In genomic region chr7:142514048-142514447, GRCm38 (mm10) we compare ENCODE assay signal across 1 mouse cellular context.
TF ChIP-seq lines count a peak whose summit lies in the region.

No protein-coding gene starts in this region.

TF ChIP-seq in myocyte, 11 proteins besides CTCF, POLR2A, EP300 and RAD21 (continued from another document):
- TF ChIP-seq MYOG (IDR thresholded peaks at IDR 0.05; ENCODE audit: control insufficient read depth in 1 of 3, insufficient read depth in 1 of 3, insufficient read length in 2 of 3, low read depth in 2 of 3) = peak in 1 of 3 experiments; percentile 10
TF ChIP-seq in myocyte: peak in this region for 2.
